Mouse (Mus musculus): ENCODE data around the gene Unc5cl. TPM values are rescaled to one million over a fixed set of nuclear protein-coding genes. Genes with fewer than 3 reads are reported as not detected.
"Not testable (repeated sequence)": the region's sequence is repeated elsewhere in the genome, so short reads cannot be mapped to it uniquely, and the experiment has no call there.

Gene Unc5cl
- total RNA-seq, 2 experiments from 2014 or later = 0.19 TPM; not detected in 1

GRCm38 (mm10) chr17:48466769-48467394 is 12.2 kb downstream of the Unc5cl start:
- no peak for DNase-seq (ENCODE audit: low spot score in 2 of 2)

GRCm38 (mm10) chr17:48467395-48468231 is 12.9 kb downstream of the Unc5cl start:
- DNase-seq (ENCODE audit: low spot score in 2 of 2) = peak; percentile 80 to 81

GRCm38 (mm10) chr17:48474282-48474681 is 19.6 kb downstream of the Unc5cl start:
- not testable (repeated sequence) for DNase-seq (ENCODE audit: low spot score in 2 of 2)

- no peak for DNase-seq (ENCODE audit: low spot score in 2 of 2)
Measured at GRCm38 (mm10) chr17:48475444-48475843, 20.7 kb downstream of the Unc5cl start.

GRCm38 (mm10) chr17:48479952-48480351 is 25.3 kb downstream of the Unc5cl start:
- no peak for DNase-seq (ENCODE audit: low spot score in 2 of 2)

GRCm38 (mm10) chr17:48483764-48484163 is 29.1 kb downstream of the Unc5cl start:
- no peak for DNase-seq (ENCODE audit: low spot score in 2 of 2)

GRCm38 (mm10) chr17:48484191-48484590 is 29.5 kb downstream of the Unc5cl start:
- no peak for DNase-seq (ENCODE audit: low spot score in 2 of 2)

GRCm38 (mm10) chr17:48489466-48489865 is 34.8 kb downstream of the Unc5cl start:
- no peak for DNase-seq (ENCODE audit: low spot score in 2 of 2)

- no peak for DNase-seq (ENCODE audit: low spot score in 2 of 2)
Measured at GRCm38 (mm10) chr17:48492621-48493020, 37.9 kb downstream of the Unc5cl start.

GRCm38 (mm10) chr17:48493582-48493981 is 38.9 kb downstream of the Unc5cl start:
- no peak for DNase-seq (ENCODE audit: low spot score in 2 of 2)

- DNase-seq (ENCODE audit: low spot score in 2 of 2) = no peak
Measured at GRCm38 (mm10) chr17:48493986-48494385, 39.3 kb downstream of the Unc5cl start.

- DNase-seq (ENCODE audit: low spot score in 2 of 2) = no peak
Measured at GRCm38 (mm10) chr17:48497986-48498385, 43.3 kb downstream of the Unc5cl start.

GRCm38 (mm10) chr17:48500846-48501445 is 46.2 kb downstream of the Unc5cl start:
- DNase-seq (ENCODE audit: low spot score in 2 of 2) = no peak

GRCm38 (mm10) chr17:48505006-48505405 is 50.3 kb downstream of the Unc5cl start:
- no peak for DNase-seq (ENCODE audit: low spot score in 2 of 2)

- no peak for DNase-seq (ENCODE audit: low spot score in 2 of 2)
Measured at GRCm38 (mm10) chr17:48506986-48507385, 52.3 kb downstream of the Unc5cl start.

- no peak for DNase-seq (ENCODE audit: low spot score in 2 of 2)
Measured at GRCm38 (mm10) chr17:48509596-48509995, 54.9 kb downstream of the Unc5cl start.

GRCm38 (mm10) chr17:48512614-48513281 is 58.0 kb downstream of the Unc5cl start:
- no peak for DNase-seq (ENCODE audit: low spot score in 2 of 2)

GRCm38 (mm10) chr17:48514613-48515012 is 59.9 kb downstream of the Unc5cl start:
- no peak for DNase-seq (ENCODE audit: low spot score in 2 of 2)

- DNase-seq (ENCODE audit: low spot score in 2 of 2) = no peak
Measured at GRCm38 (mm10) chr17:48519046-48519445, 64.3 kb downstream of the Unc5cl start.

- DNase-seq (ENCODE audit: low spot score in 2 of 2) = no peak
Measured at GRCm38 (mm10) chr17:48520352-48520751, 65.7 kb downstream of the Unc5cl start.

- no peak for DNase-seq (ENCODE audit: low spot score in 2 of 2)
Measured at GRCm38 (mm10) chr17:48523056-48523455, 68.4 kb downstream of the Unc5cl start.
